Mouse (Mus musculus) MEL (cell line): ENCODE results near the gene Fhad1.

Experiments used
- CTCF ChIP-seq, 3 experiments: IDR thresholded peaks in 2 of 3; conservative IDR thresholded peaks in 1 of 3; 2 replicates each; pipeline ENCODE4 v1.5.1; 2011 to 2012; ENCODE audit warnings: low read length in 3 of 3, low read depth in 2 of 3, mild to moderate bottlenecking in 2 of 3, improper control_type of control experiment in 1 of 3, inconsistent platforms in 1 of 3, mixed read lengths in 1 of 3, moderate library complexity in 1 of 3; ENCODE audit not compliant: control insufficient read depth in 1 of 3, insufficient read depth in 1 of 3, poor library complexity in 1 of 3, severe bottlenecking in 1 of 3
- EP300 ChIP-seq, 2 experiments: IDR thresholded peaks; 2 replicates each; pipeline ENCODE4 v1.6.1; 2011; ENCODE audit warnings: improper control_type of control experiment in 2 of 2, low read length in 2 of 2, low read depth in 1 of 2, mild to moderate bottlenecking in 1 of 2
- POLR2A ChIP-seq, 2 experiments: IDR thresholded peaks; 2 replicates each; pipeline ENCODE4 v1.6.1; 2011 to 2012; ENCODE audit warnings: low read length in 2 of 2, mild to moderate bottlenecking in 2 of 2, control low read depth in 1 of 2, improper control_type of control experiment in 1 of 2, low read depth in 1 of 2, moderate library complexity in 1 of 2; ENCODE audit not compliant: control insufficient read depth in 1 of 2, insufficient read depth in 1 of 2, poor library complexity in 1 of 2

DNA sequence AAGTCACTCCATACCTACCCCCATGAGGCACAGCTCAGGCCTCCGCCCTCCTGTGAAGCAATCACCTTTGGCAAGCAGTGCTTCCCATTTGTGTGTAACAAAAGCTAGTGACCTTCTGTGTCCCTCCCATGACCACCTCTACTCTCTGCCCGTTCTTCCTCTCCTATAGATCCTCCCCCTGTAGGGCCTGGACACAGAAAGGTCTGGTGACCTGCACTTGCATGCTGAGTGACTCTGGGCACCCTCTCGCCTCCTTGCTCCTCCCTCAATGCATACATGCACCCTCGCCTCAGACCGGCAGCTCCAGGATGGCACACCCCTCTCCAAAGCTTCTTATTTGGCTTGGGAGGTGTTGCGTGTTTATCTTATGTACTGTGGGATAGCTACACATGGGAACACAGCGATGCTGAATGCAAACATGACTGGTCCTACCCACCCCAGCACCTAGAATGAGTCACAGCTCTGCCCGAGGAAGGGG, 48.2 kb upstream of the Fhad1 start:
- TF ChIP-seq POLR2A (IDR thresholded peaks at IDR 0.05; ENCODE audit: control insufficient read depth in 1 of 2, insufficient read depth in 1 of 2, low read depth in 1 of 2, low read length in 2 of 2, poor library complexity in 1 of 2), result no peak
- TF ChIP-seq EP300 (IDR thresholded peaks at IDR 0.05; ENCODE audit: low read depth in 1 of 2, low read length in 2 of 2), result no peak
- TF ChIP-seq CTCF (IDR thresholded peaks at IDR 0.05 in 2 of 3, conservative IDR thresholded peaks at IDR 0.05 in 1 of 3; ENCODE audit: control insufficient read depth in 1 of 3, insufficient read depth in 1 of 3, low read depth in 2 of 3, low read length in 3 of 3, poor library complexity in 1 of 3, severe bottlenecking in 1 of 3), result no peak
